Mouse (Mus musculus): ENCODE data around the gene Jmjd1c. TPM values are rescaled to one million over a fixed set of nuclear protein-coding genes. Genes with fewer than 3 reads are reported as not detected.

Gene Jmjd1c
- polyA plus RNA-seq, 1 experiment, result 22.7 TPM

DNA sequence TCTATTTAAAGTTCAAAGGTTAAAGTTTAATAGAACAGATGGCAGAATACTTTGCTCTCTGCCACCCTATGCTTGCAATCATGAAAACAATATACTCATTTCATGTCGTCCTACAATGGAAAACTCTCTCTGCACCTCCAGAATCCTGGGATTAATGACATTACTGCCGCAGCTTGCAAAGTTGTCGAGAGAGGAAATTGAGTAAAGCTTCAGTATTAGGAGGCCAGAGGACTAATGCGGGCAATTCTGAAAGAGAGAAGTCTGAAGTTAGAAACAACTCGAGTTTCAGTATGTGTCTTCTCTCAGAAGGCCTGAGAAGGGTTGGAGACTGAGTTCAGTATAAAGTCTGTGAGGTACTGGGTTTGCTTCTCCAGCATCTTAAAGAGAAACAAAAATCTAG lies 84.9 kb downstream of the Jmjd1c start:
- TF ChIP-seq POLR2A (IDR thresholded peaks at IDR 0.05; ENCODE audit: low read depth, low read length) (no peak), CTCF (IDR thresholded peaks at IDR 0.05; ENCODE audit: extremely low read depth, insufficient read length, insufficient replicate concordance, low read depth, low read length) (no peak)
- no peaks in the 10 kb centered on the region; the same call in 1 of the 2 replicates for H3K27me3 ChIP-seq (ENCODE audit: control insufficient read depth, insufficient read depth, low read length)
- H3K4me3 ChIP-seq (ENCODE audit: low read depth, low read length), result no peak overlapping the region
- 30% methylated on average over 5 of the region's 5 CpGs for WGBS
- H3K27ac ChIP-seq (ENCODE audit: insufficient read depth, low read depth, low read length), result peak overlapping the region; percentile 86
- H3K36me3 ChIP-seq (ENCODE audit: control insufficient read depth, insufficient read depth, low read length), result no peaks in the 10 kb centered on the region
- H3K4me1 ChIP-seq (ENCODE audit: control insufficient read depth, insufficient read depth, insufficient read length, low read length), result peaks cover 18% of the 10 kb centered on the region; the same call in 1 of the 2 replicates

DNA sequence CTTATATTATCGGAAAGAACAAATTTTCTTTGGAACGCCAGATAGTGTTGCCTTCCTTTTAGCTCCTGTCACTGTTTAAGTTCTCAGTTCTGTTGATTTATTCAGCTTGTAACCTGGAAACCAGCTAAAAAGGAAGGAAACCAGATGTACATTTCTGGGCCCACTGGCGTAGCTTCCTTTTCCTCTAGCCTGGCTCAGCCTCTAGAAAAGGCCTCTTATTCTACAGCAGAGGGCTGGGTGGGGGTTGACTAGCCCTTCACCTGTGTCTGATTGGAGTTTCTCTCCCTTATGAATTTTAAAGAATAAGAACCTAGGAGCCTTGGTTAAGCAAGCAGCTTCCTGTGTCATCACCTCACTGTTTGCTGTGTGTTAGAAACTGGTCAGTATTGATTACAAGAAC lies 86.7 kb downstream of the Jmjd1c start:
- TF ChIP-seq POLR2A (IDR thresholded peaks at IDR 0.05; ENCODE audit: low read depth, low read length), result no peak
- no peak for TF ChIP-seq CTCF (IDR thresholded peaks at IDR 0.05; ENCODE audit: extremely low read depth, insufficient read length, insufficient replicate concordance, low read depth, low read length)
- Histone ChIP-seq H3K27ac (ENCODE audit: insufficient read depth, low read depth, low read length) (no peak overlapping the region), H3K4me3 (ENCODE audit: low read depth, low read length) (no peak overlapping the region), H3K36me3 (ENCODE audit: control insufficient read depth, insufficient read depth, low read length) (no peaks in the 10 kb centered on the region), H3K27me3 (ENCODE audit: control insufficient read depth, insufficient read depth, low read length) (no peaks in the 10 kb centered on the region; the same call in 1 of the 2 replicates), H3K4me1 (ENCODE audit: control insufficient read depth, insufficient read depth, insufficient read length, low read length) (peaks cover 16% of the 10 kb centered on the region; the same call in 1 of the 2 replicates)
- WGBS, result 88% methylated on average over 3 of the region's 3 CpGs

DNA sequence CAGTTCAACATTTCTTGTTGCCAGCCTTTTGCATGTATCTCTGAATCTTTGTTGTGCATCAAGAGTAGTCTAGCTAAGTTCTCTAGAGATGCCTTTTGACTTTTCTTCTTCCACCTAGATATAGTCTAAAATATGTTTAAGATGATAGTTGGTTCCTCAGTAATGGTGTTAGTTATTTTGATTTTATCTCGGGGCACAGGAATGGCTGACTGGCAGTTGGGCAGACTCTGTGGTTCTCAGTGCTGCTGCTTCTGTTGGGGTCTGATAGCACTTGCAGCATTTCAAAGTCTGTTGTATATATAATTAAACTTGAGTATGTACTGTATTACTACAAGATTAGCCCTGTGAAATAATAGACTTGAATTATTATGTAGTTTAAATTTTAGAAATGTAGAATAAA lies 87.2 kb downstream of the Jmjd1c start:
- H3K4me3 ChIP-seq (ENCODE audit: low read depth, low read length), result no peak overlapping the region
- no peak overlapping the region for H3K27ac ChIP-seq (ENCODE audit: insufficient read depth, low read depth, low read length)
- H3K4me1 ChIP-seq (ENCODE audit: control insufficient read depth, insufficient read depth, insufficient read length, low read length), result peaks cover 16% of the 10 kb centered on the region; the same call in 1 of the 2 replicates
- H3K27me3 ChIP-seq (ENCODE audit: control insufficient read depth, insufficient read depth, low read length), result no peaks in the 10 kb centered on the region; the same call in 1 of the 2 replicates
- 51% methylated on average over 1 of the region's 1 CpGs for WGBS
- TF ChIP-seq CTCF (IDR thresholded peaks at IDR 0.05; ENCODE audit: extremely low read depth, insufficient read length, insufficient replicate concordance, low read depth, low read length) (no peak), POLR2A (IDR thresholded peaks at IDR 0.05; ENCODE audit: low read depth, low read length) (no peak)
- no peaks in the 10 kb centered on the region for H3K36me3 ChIP-seq (ENCODE audit: control insufficient read depth, insufficient read depth, low read length)

DNA sequence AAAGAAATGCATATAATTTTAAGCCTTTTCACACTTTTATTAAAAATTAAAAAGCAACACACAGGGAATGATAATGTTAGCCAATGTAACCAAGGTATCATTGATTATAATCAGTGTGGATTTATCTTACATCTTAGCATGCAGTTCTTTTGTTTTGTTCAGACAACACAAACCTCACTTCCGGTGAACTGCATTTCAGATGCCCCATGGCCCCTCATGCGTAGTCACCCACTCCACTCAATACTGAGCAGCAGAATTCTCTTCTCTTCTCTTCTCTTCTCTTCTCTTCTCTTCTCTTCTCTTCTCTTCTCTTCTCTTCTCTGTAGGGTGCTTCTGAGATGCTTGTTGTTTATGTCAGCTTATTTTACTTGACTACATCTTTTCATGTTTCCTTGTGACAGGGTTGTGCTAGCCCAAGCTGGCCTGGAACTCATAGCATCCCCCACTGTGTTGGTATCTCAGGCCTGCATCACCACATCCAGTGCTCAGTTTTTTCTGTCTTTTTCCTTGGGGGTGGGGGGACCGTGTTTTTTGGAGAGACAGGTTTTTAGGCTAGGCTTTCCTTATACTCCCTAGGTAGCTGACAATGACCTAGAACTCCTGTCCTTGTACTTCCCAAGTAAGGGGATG lies 88.6 kb downstream of the Jmjd1c start:
- Histone ChIP-seq H3K27ac (ENCODE audit: insufficient read depth, low read depth, low read length) (peak overlapping the region; percentile 26), H3K4me1 (ENCODE audit: control insufficient read depth, insufficient read depth, insufficient read length, low read length) (peaks cover 16% of the 10 kb centered on the region; the same call in 1 of the 2 replicates), H3K4me3 (ENCODE audit: low read depth, low read length) (no peak overlapping the region), H3K36me3 (ENCODE audit: control insufficient read depth, insufficient read depth, low read length) (no peaks in the 10 kb centered on the region), H3K27me3 (ENCODE audit: control insufficient read depth, insufficient read depth, low read length) (no peaks in the 10 kb centered on the region; the same call in 1 of the 2 replicates)
- WGBS, result 75% methylated on average over 3 of the region's 3 CpGs
- TF ChIP-seq CTCF (IDR thresholded peaks at IDR 0.05; ENCODE audit: extremely low read depth, insufficient read length, insufficient replicate concordance, low read depth, low read length), result no peak
- TF ChIP-seq POLR2A (IDR thresholded peaks at IDR 0.05; ENCODE audit: low read depth, low read length), result no peak

DNA sequence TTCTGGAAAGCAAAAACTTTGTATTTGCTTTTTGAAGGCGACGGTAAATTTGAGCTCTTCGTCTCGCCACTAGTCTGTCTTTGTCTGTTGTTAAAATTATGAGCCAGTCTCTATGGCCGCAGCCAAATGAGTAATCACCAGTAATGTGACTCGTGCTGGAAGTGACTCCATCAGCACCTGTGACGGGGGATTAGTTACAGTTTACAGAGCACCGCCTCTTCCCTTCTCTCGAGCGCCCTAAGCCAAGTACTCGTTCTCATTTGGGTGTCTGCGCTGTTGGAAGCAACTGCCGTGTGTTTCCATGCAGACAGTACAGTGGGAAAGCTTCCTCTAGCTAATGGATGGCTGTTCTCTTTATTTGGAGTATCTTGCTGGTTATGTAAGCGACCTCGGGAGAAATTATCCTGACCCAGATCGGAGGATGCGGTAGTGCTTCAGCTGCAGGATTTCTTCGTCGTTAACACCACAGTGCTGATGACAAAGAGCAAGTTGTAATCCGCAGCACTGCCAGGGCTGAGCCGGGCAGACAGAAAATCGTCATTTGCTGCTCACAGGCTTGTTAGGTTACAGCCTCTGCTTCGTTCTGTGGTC lies 89.7 kb downstream of the Jmjd1c start:
- peak overlapping the region; percentile 87 for H3K27ac ChIP-seq (ENCODE audit: insufficient read depth, low read depth, low read length)
- TF ChIP-seq POLR2A (IDR thresholded peaks at IDR 0.05; ENCODE audit: low read depth, low read length), result peak; percentile 82; the same call in 1 of the 2 replicates
- peak; percentile 17; the same call in 1 of the 2 replicates for TF ChIP-seq CTCF (IDR thresholded peaks at IDR 0.05; ENCODE audit: extremely low read depth, insufficient read length, insufficient replicate concordance, low read depth, low read length)
- H3K4me3 ChIP-seq (ENCODE audit: low read depth, low read length), result peak overlapping the region; percentile 76
- no peaks in the 10 kb centered on the region; the same call in 1 of the 2 replicates for H3K27me3 ChIP-seq (ENCODE audit: control insufficient read depth, insufficient read depth, low read length)
- no peaks in the 10 kb centered on the region for H3K36me3 ChIP-seq (ENCODE audit: control insufficient read depth, insufficient read depth, low read length)
- under 1% methylated on average over 23 of the region's 23 CpGs for WGBS
- H3K4me1 ChIP-seq (ENCODE audit: control insufficient read depth, insufficient read depth, insufficient read length, low read length), result peaks cover 10% of the 10 kb centered on the region; the same call in 1 of the 2 replicates

DNA sequence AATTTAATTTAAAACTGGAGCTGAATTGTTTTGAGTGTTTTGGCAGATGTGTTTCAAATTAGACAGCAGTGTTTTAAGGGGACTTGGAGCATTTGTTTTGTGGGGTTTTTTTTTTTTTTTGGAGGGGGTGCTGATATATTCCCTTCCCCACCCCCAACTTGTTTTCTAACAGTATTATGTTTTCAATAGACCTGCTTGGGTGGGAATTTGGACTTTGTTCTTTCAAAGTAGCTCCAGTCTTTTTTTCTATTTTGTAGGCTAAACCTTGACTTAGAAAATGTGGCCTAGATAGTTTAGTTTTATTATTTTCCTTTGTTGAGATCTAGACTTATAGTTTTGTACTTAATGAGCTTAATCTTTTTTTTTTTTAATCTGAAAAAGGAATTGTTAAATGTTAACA lies 90.6 kb downstream of the Jmjd1c start:
- no peaks in the 10 kb centered on the region for H3K27me3 ChIP-seq (ENCODE audit: control insufficient read depth, insufficient read depth, low read length)
- H3K27ac ChIP-seq (ENCODE audit: insufficient read depth, low read depth, low read length), result no peak overlapping the region
- H3K36me3 ChIP-seq (ENCODE audit: control insufficient read depth, insufficient read depth, low read length), result 0 out of 2 replicates have a peak, but pooled peaks cover 3% of the 10 kb centered on the region
- peaks cover 8% of the 10 kb centered on the region; the same call in 1 of the 2 replicates for H3K4me1 ChIP-seq (ENCODE audit: control insufficient read depth, insufficient read depth, insufficient read length, low read length)
- no peak overlapping the region for H3K4me3 ChIP-seq (ENCODE audit: low read depth, low read length)
- TF ChIP-seq POLR2A (IDR thresholded peaks at IDR 0.05; ENCODE audit: low read depth, low read length) (no peak), CTCF (IDR thresholded peaks at IDR 0.05; ENCODE audit: extremely low read depth, insufficient read length, insufficient replicate concordance, low read depth, low read length) (no peak)

DNA sequence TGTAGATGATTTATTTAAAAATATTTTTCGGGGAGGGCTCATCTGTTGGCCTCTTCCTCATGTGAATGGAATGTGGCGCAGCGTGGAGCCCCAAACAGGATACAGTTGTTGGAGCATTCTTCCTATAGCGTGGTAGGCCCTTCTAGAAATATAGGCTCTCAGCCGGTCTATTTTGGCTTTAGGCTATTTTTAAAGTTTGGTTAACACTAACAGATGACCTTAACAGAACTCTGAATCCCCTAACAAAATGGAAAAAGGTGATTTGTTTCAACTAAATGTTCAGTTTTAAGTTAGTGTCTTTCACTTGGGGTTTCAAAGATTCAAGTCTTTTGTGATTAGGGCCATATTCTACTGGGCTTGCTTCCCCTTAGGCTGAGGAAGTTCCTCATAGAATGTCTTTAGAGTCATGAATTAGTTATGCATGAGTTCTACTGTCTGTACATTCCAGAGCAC lies 91.1 kb downstream of the Jmjd1c start:
- H3K27me3 ChIP-seq (ENCODE audit: control insufficient read depth, insufficient read depth, low read length), result no peaks in the 10 kb centered on the region
- 0 out of 2 replicates have a peak, but pooled peaks cover 3% of the 10 kb centered on the region for H3K36me3 ChIP-seq (ENCODE audit: control insufficient read depth, insufficient read depth, low read length)
- H3K27ac ChIP-seq (ENCODE audit: insufficient read depth, low read depth, low read length), result peak overlapping the region; percentile 67
- H3K4me1 ChIP-seq (ENCODE audit: control insufficient read depth, insufficient read depth, insufficient read length, low read length), result peaks cover 6% of the 10 kb centered on the region; the same call in 1 of the 2 replicates
- peak overlapping the region; percentile 55; the same call in 1 of the 2 replicates for H3K4me3 ChIP-seq (ENCODE audit: low read depth, low read length)
- TF ChIP-seq CTCF (IDR thresholded peaks at IDR 0.05; ENCODE audit: extremely low read depth, insufficient read length, insufficient replicate concordance, low read depth, low read length) (no peak), POLR2A (IDR thresholded peaks at IDR 0.05; ENCODE audit: low read depth, low read length) (no peak)
- 6% methylated on average over 5 of the region's 5 CpGs for WGBS

Measured in small intestine, adult 2 months (tissue).